Mouse (Mus musculus) CD4-positive helper T cell, adult 2 months (primary cell): ENCODE measurements at regions not wholly inside any gene's neighbourhood (a gene's known extent, or its start where the extent isn't known, plus 50 kb on each side); places are given as distances from the start of the nearest gene placed in this dataset.
"Not testable (repeated sequence)": the region's sequence is repeated elsewhere in the genome, so short reads cannot be mapped to it uniquely, and the experiment has no call there.

ENCODE experiments used
- DNase-seq: peaks from one replicate; pipeline ENCODE4 v3.0.0-alpha.2; 2012; ENCODE audit warnings: low read depth, missing footprints, low spot score

GRCm38 (mm10) chr1:112486046-112486445 lies 621.3 kb upstream of the Dsel start:
- not testable (repeated sequence) for DNase-seq

- no peak for DNase-seq
Measured at GRCm38 (mm10) chr1:112456047-112456446, 591.3 kb upstream of the Dsel start.

GRCm38 (mm10) chr1:112452390-112452789 lies 587.7 kb upstream of the Dsel start:
- no peak for DNase-seq

- peak; percentile 3 for DNase-seq
Measured at GRCm38 (mm10) chr1:112451622-112452021, 586.9 kb upstream of the Dsel start.

- DNase-seq: no peak
Measured at GRCm38 (mm10) chr1:112439109-112439508, 574.4 kb upstream of the Dsel start.

GRCm38 (mm10) chr1:112416350-112417083 lies 551.8 kb upstream of the Dsel start:
- no peak for DNase-seq

GRCm38 (mm10) chr1:112388807-112389206 lies 524.1 kb upstream of the Dsel start:
- no peak for DNase-seq

GRCm38 (mm10) chr1:112384015-112384414 lies 519.3 kb upstream of the Dsel start:
- no peak for DNase-seq

- DNase-seq: no peak
Measured at GRCm38 (mm10) chr1:112379651-112380264, 515.0 kb upstream of the Dsel start.

- DNase-seq: no peak
Measured at GRCm38 (mm10) chr1:112378660-112379059, 513.9 kb upstream of the Dsel start.

- no peak for DNase-seq
Measured at GRCm38 (mm10) chr1:112355816-112356215, 491.1 kb upstream of the Dsel start.
